Mouse (Mus musculus) lung, embryonic 14.5 days (tissue): ENCODE measurements around the gene Fam172a. TPM values are rescaled to one million over a fixed set of nuclear protein-coding genes. Genes with fewer than 3 reads are reported as not detected.

Source experiments
- ATAC-seq: fragments of 200-750 bp; cut with Nextera tagmentation; 2 replicates; pipeline ENCODE4 v1.8.0; 2017; ENCODE audit warnings: mild to moderate bottlenecking, moderate TSS enrichment, moderate library complexity; ENCODE audit not compliant: insufficient read depth
- DNase-seq: peaks from one replicate; pipeline ENCODE4 v3.0.0-alpha.2; 2015
- H3K27ac ChIP-seq: fragments of 300-500 bp; sonication (generic); 2 replicates; pipeline ENCODE4 v1.5.1; 2014; ENCODE audit warnings: low read depth, mild to moderate bottlenecking, moderate library complexity
- H3K27me3 ChIP-seq: fragments of 300-500 bp; sonication (generic); 2 replicates; pipeline ENCODE4 v1.6.1; 2014; ENCODE audit warnings: low read length, control low read depth; ENCODE audit not compliant: insufficient read depth
- H3K36me3 ChIP-seq: fragments of 300-500 bp; sonication (generic); 2 replicates; pipeline ENCODE4 v1.6.1; 2014; ENCODE audit warnings: control low read depth; ENCODE audit not compliant: insufficient read depth
- H3K4me1 ChIP-seq: fragments of 300-500 bp; sonication (generic); 2 replicates; pipeline ENCODE4 v1.6.1; 2014; ENCODE audit warnings: antibody characterized with exemption, control low read depth; ENCODE audit not compliant: insufficient read depth
- H3K4me2 ChIP-seq: fragments of 300-500 bp; sonication (generic); 2 replicates; pipeline ENCODE4 v1.6.1; 2014; ENCODE audit warnings: mild to moderate bottlenecking
- H3K4me3 ChIP-seq: fragments of 300-500 bp; sonication (generic); 2 replicates; pipeline ENCODE4 v1.5.1; 2014; ENCODE audit warnings: low read depth, low read length
- H3K9ac ChIP-seq: fragments of 300-500 bp; sonication (generic); 2 replicates; pipeline ENCODE4 v1.6.1; 2014
- H3K9me3 ChIP-seq: fragments of 300-500 bp; sonication (generic); 2 replicates; pipeline ENCODE4 v1.6.1; 2016; ENCODE audit warnings: low read depth, low read length, control low read depth
- CTCF ChIP-seq: IDR thresholded peaks from 2 replicates; pipeline ENCODE4 v1.5.1; 2016; ENCODE audit warnings: antibody characterized with exemption, low read depth
- WGBS: fragments of 180-500 bp; shearing (Covaris S2); extraction: QIAGEN DNeasy Blood & Tissue Kit; methylation state at CpG from one replicate; pipeline ENCODE4 v1.1.7; 2014; 5-methylcytosine and 5-hydroxymethylcytosine counted together
- polyA plus RNA-seq: library from polyadenylated mRNA; unstranded; fragments of >200 nt; fragmentation: Nextera tagmentation; extraction: Ambion mirVana; gene quantifications from 2 replicates; pipeline ENCODE4 v1.2.1, GENCODE M21; 2014

Gene Fam172a
- polyA plus RNA-seq, 1 experiment from 2014 or later: 31.4 TPM

DNA sequence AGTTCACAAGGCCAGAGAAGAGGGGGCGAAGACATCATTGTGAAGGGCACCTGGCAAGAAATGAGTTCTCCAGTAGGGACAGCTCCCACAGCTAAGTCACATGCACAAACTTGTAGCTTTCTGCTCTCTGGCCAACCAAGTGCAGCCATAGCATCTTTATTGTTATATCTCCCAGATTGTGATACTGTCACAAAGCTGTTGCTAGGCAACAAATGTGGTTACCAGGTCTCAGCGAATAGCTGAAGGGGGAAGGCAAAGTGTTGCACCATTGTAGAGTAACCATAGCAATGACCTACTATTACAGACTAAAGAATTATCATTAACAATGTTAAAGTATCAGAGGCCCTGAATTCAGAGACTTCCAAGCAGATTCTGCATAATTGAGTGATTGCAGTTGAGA lies 460.3 kb downstream of the Fam172a start:
- Histone ChIP-seq H3K27me3 (peaks cover 12% of the 10 kb centered on the region), H3K4me2 (no peak overlapping the region), H3K36me3 (no peaks in the 10 kb centered on the region), H3K4me3 (no peak overlapping the region), H3K4me1 (no peaks in the 10 kb centered on the region), H3K27ac (no peak overlapping the region), H3K9me3 (no peaks in the 10 kb centered on the region), H3K9ac (no peak overlapping the region)
- 55% methylated on average over 2 of the region's 2 CpGs for WGBS
- DNase-seq: no peak
- no peak for ATAC-seq
- no peak for TF ChIP-seq CTCF

DNA sequence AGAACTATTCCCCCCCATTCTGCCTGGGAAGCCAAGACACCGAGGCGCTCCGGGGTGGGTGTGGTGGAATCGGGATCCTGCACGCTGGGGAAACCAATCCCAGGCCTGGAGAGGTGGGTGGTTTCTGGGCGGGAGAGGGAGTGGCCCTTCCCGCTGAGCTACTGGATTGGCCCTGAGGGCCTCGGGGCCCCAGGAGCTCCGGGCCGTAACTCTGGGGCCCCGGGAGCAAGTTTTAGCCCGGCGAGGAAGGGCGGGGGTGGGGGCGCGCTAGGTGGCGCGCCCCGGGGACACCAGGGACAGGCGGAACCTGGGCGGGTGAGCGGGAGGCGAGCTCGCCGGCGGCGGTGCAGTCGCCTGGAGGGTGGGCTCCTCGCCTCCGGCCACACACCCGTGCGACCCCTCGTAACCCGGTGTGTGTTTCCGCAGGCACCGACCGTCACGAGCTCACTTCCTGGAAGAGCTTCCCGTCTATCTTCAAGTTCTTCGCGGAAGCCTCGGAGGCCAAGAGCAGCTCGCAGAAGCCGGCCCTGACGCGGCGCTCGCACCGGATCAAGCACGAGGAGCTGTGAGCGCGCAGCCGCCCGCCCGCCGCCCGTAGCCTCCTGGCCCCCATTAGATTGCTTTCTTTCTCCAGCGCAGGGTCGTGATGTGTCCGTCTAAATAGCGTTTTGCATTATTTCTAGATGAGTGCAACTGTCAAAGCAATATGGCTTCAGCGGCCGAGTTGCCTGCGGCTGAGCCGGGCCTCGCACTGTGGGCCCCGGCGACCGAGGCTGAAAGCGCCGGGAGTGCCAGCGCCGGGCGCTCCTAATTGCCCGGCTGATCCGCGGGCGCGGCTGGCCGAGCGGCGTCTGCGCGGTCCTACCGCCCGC lies 461.5 kb downstream of the Fam172a start:
- Histone ChIP-seq H3K4me3 (peak overlapping the region; percentile 66), H3K9ac (peak overlapping the region; percentile 53), H3K9me3 (no peaks in the 10 kb centered on the region), H3K36me3 (no peaks in the 10 kb centered on the region), H3K27ac (no peak overlapping the region), H3K27me3 (peaks cover 20% of the 10 kb centered on the region), H3K4me2 (peak overlapping the region; percentile 94), H3K4me1 (no peaks in the 10 kb centered on the region)
- peak; percentile 56 for TF ChIP-seq CTCF
- DNase-seq (peak; percentile 86), ATAC-seq (peak; percentile 98)
- under 1% methylated on average over 83 of the region's 86 CpGs for WGBS

DNA sequence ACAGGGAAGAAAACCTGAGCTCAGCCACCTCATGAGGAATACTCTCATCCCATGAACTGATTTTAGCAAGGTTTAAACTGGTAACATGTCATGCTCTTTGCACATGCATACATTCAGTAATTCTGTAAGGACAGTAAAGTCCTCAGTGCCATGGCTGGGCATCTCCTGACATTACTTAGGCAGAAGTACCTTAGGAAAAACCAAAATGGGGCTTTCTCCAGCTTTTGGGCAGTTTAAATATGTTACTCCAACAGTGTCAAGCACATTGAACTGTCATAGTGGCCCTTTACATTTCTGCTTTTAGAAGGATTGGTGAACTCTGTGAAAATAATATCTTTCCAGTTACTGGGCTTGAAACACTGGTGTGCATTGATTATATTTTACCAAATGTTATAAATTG lies 463.1 kb downstream of the Fam172a start:
- no peaks in the 10 kb centered on the region for H3K4me1 ChIP-seq
- no peak overlapping the region for H3K9ac ChIP-seq
- H3K36me3 ChIP-seq: no peaks in the 10 kb centered on the region
- TF ChIP-seq CTCF: no peak
- ATAC-seq (no peak), DNase-seq (no peak)
- H3K27me3 ChIP-seq: peaks cover 28% of the 10 kb centered on the region
- H3K4me3 ChIP-seq: no peak overlapping the region
- no peak overlapping the region for H3K4me2 ChIP-seq
- no peaks in the 10 kb centered on the region for H3K9me3 ChIP-seq
- H3K27ac ChIP-seq: no peak overlapping the region

DNA sequence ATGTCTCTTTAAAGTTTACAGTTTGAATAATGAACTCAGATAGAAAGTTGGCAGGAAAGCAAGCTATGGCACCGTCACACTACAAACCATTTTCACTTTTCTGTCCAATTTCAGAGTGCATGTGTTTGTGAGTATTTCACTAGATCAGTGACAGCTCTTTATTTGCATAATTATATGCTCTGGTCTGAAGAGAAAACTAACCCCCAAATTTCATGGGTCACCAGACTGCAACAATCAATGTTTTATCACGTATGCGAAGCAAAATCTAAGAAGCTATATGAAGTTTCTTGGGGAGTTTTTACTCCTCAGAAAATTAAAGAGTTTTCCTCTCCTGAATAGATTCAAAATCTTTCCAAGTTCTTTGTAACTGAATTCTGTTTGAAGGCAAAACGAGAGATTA lies 466.3 kb downstream of the Fam172a start:
- 52% methylated on average over 4 of the region's 4 CpGs for WGBS
- Histone ChIP-seq H3K4me2 (no peak overlapping the region), H3K9ac (no peak overlapping the region), H3K27me3 (peaks cover 48% of the 10 kb centered on the region), H3K4me1 (no peaks in the 10 kb centered on the region), H3K9me3 (no peaks in the 10 kb centered on the region), H3K4me3 (no peak overlapping the region), H3K27ac (no peak overlapping the region), H3K36me3 (no peaks in the 10 kb centered on the region)
- no peak for TF ChIP-seq CTCF
- DNase-seq (no peak), ATAC-seq (no peak)

DNA sequence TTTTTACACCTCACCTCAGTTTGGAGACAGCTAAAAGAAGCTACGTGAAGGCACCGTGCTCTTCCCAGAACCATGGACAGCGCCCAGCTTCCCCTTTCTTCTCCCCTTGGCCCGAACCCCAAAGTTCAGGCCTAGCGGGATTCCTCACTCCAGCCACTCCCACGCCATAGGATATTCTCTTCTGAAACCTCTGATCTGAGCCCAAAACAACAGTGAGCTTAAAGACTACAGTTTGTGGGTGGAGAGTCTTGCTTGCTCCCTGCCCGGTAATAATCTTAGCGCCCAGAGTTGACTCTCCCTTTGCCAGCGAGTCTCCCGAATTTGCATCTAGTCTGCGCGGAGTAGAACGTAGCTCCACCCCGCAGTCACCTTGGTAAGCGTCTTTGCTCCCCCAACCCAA lies 469.5 kb downstream of the Fam172a start:
- H3K36me3 ChIP-seq: no peaks in the 10 kb centered on the region
- H3K27ac ChIP-seq: no peak overlapping the region
- H3K27me3 ChIP-seq: peaks cover 69% of the 10 kb centered on the region
- H3K9me3 ChIP-seq: no peaks in the 10 kb centered on the region
- H3K4me3 ChIP-seq: no peak overlapping the region
- 2% methylated on average over 15 of the region's 15 CpGs for WGBS
- 0 out of 2 replicates have a peak overlapping the region, but pooled peaks have one; percentile 23 for H3K4me2 ChIP-seq
- TF ChIP-seq CTCF: no peak
- H3K4me1 ChIP-seq: no peaks in the 10 kb centered on the region
- ATAC-seq: peak; percentile 44; the same call in 1 of the 2 replicates
- peak; percentile 83 for DNase-seq
- H3K9ac ChIP-seq: no peak overlapping the region

DNA sequence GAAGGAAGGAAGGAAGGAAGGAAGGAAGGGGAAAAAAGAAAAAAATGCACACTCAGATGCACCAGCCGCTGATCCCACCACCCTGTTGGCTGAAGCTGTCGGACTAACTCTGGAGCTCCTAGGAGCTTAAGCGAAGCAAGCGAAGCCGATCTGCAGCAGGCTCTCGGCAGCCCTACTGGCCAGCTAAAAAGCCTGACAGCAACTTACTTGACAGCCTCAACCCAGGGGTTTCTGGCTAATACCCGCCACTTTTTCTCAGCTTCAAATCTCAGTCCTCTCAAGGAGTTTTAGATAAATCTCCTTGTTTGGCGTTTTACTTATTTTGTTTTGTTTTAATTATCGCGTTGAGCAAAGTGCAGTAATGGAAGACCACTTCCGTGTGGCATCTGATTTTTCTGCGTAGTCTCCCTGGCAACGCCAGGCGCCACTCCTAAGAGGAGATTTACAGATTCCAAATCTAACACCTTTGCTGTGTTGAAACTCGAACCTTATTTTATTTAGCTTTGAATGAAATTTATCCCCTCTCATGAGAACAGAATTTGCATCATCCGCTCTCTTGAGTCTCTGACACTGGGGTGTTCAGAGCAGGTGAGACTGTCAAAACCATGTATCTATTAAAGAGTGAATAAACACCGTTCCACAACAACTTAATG lies 470.3 kb downstream of the Fam172a start:
- Histone ChIP-seq H3K27me3 (peaks cover 76% of the 10 kb centered on the region), H3K4me1 (no peaks in the 10 kb centered on the region), H3K9me3 (no peaks in the 10 kb centered on the region), H3K36me3 (no peaks in the 10 kb centered on the region), H3K9ac (no peak overlapping the region), H3K4me3 (no peak overlapping the region), H3K27ac (no peak overlapping the region), H3K4me2 (no peak overlapping the region)
- no peak for TF ChIP-seq CTCF
- DNase-seq (no peak), ATAC-seq (no peak)
- 4% methylated on average over 17 of the region's 17 CpGs for WGBS

DNA sequence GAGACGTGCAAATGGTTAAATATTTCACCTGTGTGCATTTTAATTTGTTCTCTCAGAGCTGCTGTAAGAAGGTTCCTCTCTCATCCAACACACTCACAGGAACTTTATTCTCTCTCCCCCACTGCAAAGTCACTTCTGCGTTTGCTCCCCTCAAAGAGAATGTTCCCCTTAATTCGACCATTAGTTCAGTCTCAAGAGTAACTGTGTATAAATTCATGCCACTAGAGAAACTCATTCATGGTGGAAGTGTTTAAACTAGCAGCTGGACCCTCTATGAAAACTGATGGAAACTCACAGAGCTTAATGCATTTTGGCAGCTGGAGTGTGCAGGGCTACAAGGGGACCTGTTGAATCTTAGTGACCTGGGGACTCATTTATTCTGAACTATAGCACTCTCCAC lies 471.0 kb downstream of the Fam172a start:
- H3K4me1 ChIP-seq: no peaks in the 10 kb centered on the region
- no peak overlapping the region for H3K9ac ChIP-seq
- H3K4me2 ChIP-seq: no peak overlapping the region
- H3K4me3 ChIP-seq: no peak overlapping the region
- no peaks in the 10 kb centered on the region for H3K36me3 ChIP-seq
- 5% methylated on average over 3 of the region's 3 CpGs for WGBS
- H3K27ac ChIP-seq: no peak overlapping the region
- DNase-seq: no peak
- H3K27me3 ChIP-seq: peaks cover 75% of the 10 kb centered on the region
- no peaks in the 10 kb centered on the region for H3K9me3 ChIP-seq
- ATAC-seq: no peak
- no peak for TF ChIP-seq CTCF
